Mouse (Mus musculus): Measurements from ENCODE around the gene Adarb1.

Gene Adarb1

DNA sequence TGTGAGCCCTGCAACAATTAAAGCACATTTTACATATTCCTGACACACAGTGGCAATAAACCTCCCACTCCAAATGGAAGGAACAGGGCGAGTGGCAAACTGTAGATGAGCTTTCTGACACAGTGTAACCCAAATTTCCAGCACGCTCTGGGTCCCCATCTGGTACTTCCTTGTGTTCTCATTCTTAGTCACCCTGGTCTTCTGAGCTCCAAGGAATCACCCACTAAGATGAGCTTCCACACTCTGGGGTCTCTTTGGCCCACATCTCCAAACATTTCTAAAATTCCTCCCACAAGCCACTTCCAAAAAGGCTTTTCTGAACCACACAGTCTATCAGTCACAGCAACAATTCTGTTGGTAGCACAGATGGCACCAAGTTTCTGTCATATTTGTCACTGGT lies 102.4 kb downstream of the Adarb1 start:
- no peak for DNase-seq (ENCODE audit: low read depth, low spot score)

DNA sequence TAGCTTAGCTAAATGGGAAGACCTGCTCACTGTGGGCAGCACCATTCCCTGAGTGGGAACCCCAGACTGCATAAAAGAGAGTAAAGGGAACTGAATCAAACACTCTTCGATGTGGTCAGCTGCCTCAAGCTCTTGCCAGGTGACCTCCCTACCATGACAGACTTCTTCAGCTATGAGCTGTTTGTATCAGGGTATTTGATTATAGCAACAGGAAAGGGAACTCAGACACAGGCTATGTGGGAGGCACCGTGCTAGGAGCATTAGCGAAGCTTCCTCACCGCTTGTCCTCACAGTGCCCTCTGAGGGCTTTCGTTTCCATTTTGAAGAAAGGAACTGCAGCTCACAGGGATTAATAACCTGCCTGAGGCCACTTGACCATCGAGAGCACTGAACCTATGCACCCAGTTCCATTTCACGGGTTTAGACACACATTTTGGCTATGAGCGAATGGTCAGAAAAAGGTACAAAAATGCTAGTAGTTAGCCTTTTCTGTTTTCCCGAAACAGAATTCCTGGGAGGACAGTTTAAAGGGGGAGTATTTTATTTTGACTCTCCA lies 103.3 kb downstream of the Adarb1 start:
- DNase-seq (ENCODE audit: low read depth, low spot score) = no peak

DNA sequence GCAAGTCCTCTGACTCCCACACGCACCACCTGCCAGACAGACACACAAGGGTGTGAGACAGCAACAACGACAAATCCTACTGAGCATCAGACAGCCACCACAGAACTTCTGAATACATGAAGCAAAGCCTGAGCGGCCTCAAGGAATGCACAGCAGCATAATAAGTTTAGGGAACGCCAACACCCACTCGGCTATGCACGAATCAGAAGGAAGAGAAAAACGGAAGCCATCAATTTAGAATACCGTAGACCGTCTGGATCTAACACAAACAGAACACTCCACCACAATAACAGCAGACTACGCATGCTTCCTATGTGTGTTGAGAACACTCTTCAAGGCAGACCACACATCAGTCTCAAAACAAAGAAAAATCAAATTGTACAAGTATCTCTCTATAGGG lies 109.1 kb downstream of the Adarb1 start:
- no peak for DNase-seq (ENCODE audit: low read depth, low spot score)

DNA sequence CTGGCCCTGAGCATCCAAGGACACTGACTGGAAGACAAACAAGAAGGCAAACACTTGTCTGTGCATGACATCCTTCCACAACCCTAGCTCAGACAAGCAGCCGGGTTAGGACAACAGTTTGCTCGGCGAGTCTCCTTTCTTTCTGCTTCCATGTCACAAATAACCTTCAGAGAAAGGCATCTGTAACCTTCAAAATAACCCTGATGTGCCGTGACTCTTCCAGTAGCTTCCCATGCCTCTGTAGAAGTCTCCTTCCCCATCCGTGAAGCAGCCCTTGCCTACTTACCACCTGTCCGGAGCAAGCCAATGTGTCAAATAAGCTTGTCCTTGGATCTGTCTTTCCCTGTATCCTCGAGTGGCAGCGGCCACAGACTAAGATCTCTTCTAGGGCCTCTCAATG lies 112.3 kb downstream of the Adarb1 start:
- no peak for DNase-seq (ENCODE audit: low read depth, low spot score)

DNA sequence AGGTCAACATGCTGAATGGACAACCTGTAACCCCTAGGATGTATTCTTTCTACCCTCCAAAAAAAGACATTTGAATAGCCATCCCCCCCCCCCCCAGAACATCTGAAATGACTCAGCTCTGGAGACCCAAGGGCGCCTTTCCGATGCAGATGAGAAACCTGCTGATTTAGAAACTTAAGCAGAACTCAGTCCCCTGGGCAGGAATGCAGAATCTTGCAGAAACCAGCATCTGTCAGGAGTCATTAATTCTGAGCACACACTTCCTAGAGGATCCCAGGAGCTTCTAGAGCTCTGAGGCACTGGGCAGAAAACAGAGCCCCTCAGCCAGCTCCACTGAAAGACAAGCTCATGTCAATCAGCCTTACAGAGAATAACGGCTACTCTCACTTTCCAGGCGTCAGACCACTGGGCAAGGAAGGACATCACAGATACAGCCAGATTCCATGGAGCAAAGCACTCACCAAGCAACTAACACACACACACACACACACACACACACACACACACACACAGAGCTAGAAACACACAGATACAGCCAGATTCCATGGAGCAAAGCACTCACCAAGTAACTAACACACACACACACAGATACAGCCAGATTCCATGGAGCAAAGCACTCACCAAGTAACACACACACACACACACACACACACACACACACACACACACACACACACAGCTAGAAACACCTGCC lies 113.1 kb downstream of the Adarb1 start:
- DNase-seq (ENCODE audit: low read depth, low spot score) = no peak

DNA sequence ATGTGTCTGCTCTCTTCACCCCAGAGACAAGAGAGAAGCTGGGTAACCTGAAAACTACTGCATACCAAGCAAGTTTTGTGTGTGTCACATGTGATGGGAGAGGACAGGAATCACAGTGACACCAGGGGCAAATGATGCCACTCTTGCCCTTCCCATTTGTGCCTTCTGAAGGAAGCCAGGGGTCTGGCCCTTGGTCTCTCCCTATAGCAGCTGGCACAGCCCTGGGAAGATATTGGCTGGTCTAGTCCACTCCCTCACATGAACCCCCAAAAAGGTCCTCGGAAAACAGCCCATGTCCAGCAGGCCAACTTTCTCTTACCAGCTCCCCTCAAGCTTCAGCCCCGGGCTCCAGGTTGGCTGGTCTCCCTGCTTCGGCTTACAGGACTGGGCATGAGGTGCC lies 113.7 kb downstream of the Adarb1 start:
- DNase-seq (ENCODE audit: low read depth, low spot score) = no peak

DNA sequence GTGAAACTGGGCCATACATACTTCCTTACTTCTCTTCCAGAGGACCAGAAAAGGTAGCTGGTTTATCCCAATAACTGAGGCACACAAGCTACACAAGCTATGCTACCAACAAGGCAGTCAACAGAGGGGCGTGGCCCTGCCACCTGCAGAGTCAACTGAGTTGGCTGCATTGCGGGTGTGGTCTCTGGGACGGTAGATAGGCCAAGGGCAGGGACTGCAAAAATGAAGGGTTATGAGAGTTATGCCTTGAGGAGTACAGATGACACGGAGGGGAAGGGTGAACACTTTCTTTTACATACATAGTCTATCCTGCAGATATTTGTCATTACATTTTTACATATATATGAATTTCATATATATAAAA lies 117.2 kb downstream of the Adarb1 start:
- DNase-seq (ENCODE audit: low read depth, low spot score) = no peak

DNA sequence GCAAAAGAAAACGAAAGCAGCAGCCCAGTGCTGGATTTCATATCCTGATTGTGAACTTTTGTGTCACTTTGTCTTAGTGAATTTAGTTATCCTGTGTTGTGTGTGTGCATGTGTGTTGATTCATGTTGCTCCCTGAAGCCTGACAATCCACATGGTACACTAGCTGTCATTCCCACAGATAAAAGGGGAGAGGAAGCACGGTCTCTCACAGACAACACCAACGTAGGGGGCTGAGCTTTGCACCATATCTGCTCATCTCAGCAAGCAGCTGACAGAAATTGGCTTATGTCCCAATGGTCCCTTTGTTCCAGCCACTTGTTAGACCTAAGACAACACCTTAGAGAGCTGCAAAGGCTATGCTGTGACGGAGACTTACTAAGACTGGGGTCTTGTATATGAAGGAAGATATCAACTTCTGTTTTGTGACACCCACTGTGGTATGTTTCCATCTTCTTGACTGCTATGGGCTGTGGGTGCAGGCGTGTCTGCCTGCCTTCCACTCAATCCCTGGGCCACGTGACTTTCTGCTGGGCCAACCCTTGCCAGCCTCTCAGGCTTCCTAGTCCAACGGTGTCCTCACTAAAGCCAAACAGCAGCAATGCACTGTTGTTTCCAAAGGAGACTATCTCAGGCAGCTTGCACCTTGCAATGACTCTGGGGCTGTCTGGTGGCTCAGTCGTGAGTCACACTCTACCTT lies 117.7 kb downstream of the Adarb1 start:
- no peak for DNase-seq (ENCODE audit: low read depth, low spot score)

DNA sequence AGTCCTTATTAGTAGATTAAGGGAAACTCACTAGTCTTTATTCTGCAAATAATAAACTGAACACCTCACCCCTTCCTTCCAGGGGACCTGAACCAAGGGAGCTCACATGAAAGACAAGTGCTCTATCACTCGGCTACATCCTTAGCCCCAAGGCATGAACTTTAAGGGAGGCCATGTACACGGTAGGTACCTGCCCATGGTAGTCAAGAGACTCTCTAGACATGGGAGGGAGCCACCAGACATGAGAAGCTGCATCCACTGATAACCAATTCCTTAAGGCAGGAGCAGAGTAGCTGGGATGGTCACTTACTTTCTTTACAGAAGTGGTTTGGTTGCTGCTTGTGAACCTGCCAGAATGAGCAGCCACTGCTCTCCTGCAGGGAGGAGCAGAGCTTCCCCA lies 118.9 kb downstream of the Adarb1 start:
- no peak for DNase-seq (ENCODE audit: low read depth, low spot score)

DNA sequence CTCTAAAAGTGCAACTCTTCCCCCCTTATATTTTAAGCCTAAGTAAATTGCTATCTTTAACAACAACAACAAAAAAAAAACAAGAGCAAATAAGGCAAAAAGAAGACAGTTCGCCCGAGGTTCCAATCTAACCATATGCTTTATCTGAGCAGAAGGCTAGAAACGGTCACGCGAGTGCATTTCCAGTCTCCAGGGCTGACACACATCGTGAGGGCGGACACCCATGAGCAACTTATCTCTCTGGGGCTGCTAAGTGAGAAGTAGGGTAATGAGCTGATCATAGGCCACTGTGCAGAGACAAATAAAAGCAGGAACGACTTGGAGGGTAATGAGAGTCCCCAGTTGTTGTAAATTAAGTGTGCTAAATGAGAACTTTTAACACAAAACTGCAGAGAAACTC lies 119.4 kb downstream of the Adarb1 start:
- DNase-seq (ENCODE audit: low read depth, low spot score) = no peak

DNA sequence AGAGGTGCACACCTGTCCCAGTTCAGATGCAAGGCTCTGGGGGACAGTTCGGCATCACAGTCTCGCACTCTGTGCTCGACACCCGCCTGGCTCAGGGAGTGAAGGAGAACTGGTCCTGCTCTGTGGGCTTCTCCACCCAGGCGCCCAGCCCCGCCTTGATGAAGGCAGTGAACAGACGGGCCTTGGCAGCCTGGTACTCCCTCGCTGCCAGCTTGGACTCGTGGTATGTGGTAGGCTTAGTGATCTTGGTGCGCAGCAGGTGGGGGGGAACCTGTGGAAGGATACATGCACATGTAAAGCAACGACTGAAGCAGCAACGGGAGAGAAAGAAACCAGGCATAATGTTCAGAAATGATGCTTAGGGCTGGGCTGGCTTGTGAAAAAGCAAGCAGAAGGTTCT lies 123.4 kb downstream of the Adarb1 start:
- no peak for DNase-seq (ENCODE audit: low read depth, low spot score)

DNA sequence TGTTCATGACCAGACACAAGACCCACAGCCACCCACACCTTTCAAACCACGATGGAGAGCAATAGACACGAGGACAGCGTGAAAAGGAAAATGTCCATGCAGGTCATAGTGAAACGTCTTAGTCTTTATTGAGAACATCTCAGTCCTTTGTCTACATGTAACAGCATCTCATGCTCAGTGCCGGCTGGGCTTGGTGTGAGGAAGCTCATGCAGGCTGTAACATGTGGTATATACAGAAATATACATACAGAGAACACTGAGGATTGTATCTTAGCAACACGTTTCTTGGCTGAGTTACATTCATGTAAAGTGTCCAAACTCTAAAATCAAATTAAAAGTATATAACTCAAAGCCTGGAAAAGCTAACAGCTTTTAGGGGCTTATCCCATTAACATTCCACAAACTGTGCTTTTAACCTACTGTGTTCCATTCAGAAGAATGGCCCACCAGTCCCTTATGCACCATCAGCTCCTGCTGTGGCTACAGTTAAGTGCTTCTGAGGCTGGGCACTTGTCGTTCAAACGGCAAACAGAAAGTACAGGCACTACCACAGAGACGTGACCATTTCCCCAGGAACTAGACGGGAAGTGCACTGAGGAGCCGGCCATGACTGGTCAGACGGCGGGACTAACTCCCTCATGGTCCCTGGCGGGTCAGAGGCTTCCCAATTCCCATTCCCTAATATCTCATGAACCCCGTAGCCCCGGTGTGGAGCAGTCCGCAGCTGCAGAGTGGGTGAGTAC lies 127.3 kb downstream of the Adarb1 start:
- DNase-seq (ENCODE audit: low read depth, low spot score) = peak; percentile 13

DNA sequence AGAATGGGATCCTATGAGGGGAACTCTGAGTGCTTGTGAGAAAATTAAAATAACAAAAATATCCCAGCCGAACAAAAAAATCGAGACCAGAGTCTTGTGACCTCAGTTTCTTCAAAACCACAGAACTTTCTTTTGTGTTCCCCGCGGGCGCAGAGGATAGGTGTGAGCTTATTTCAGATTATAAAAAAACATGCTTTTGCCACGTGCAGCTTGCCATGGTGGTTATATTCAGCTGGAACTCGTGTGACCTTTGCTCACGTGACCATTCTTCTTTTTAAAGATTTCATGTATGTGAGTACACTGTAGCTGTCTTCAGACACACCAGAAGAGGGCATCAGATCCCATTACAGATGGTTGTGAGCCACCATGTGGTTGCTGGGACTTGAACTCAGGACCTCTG lies 128.5 kb downstream of the Adarb1 start:
- DNase-seq (ENCODE audit: low read depth, low spot score) = no peak

DNA sequence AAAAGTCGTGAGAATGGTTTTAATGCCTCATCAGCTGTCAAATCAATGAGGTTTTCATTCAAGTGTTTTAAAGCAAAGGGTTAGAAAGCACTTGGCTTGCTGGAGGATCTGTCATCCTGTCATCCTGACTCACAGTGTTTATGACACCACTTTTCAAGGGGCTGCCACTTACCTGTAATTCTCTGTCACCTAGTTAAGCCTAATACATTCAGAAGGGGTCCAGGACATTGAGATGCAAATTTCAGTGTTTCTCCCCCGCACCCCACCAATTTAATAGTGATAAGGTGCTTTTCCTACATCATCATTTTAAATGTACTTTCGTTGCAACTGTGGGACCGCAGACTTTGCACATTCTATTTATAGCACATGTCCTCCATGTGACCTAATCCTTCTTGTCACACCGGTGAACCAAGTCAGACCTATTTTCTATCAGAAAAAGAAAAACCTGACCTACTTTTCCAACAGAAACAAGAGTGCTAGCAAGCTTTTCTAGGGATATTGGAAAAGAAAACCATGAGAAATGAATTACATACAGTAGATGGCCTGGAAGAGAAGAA lies 129.4 kb downstream of the Adarb1 start:
- no peak for DNase-seq (ENCODE audit: low read depth, low spot score)

DNA sequence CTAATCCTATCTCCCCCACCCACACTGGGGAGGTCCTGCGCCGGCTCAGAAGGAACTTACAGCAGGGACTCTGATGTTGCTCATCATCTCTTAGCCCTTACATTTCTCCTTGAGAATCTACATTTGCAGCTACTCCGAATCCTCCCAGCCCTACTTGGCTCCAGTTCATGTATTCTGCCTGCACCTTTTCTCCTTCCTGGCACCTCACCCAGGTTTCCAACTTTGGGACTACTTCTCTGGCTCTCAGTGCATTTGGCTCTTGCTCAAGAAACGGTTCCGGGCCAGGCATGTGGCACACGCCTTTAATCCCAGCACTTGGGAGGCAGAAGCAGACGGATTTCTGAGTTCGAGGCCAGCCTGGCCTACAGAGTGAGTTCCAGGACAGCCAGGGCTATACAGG lies 130.4 kb downstream of the Adarb1 start:
- DNase-seq (ENCODE audit: low read depth, low spot score) = no peak

DNA sequence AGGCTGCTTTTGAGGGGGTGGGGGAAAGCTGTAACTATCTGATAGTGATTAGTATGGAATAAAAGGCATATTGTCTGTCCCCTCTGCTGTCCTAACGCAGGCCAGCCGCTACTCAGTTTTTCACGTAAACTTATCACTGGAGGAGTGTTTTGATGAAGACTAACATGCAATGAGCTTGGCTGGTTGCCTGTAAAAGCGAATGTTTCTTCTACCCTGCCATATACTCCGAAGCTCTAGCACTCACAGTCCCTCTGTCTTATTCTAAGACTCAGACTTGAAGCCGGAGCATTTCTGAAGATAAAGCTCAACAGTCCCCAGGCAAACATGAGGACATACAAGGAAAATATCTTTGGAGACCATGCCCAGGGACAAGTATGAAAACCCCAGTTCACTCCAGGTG lies 133.2 kb downstream of the Adarb1 start:
- no peak for DNase-seq (ENCODE audit: low read depth, low spot score)

DNA sequence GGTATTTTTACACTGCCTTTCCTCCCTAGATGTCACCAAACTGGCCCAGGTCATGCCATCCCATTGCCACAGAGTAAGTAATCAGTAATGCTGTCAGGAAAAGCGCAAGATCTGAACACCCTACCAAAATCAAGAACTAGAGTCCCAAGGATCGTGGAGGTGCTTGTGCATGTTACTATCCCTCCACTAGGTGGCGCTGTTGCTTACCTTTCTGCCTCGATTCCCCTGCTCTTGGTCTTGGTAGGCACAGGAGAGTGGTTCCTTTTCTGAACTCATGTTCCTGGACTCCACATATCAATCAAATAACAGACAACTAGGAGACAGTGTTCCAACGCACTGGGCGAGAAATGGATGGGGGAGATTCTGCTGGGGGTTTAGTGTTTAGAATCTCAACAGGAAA lies 135.2 kb downstream of the Adarb1 start:
- peak; percentile 85 for DNase-seq (ENCODE audit: low read depth, low spot score)

DNA sequence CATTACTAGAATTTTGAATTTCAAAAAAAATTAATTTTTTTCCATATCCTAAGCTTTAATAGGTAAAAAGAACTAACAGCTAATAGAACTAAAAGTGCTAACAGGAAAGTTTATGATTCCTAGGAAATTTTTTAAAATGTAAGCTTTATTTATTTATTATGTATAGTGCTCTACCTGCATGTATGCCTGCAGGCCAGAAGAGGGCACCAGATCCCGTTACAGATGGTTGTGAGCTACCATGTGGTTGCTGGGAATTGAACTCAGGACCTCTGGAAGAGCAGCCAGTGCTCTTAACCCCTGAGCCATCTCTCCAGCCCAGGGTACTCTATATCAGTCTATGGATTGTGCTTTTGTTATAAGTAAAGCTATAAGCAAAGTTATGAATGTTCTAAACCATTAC lies 136.0 kb downstream of the Adarb1 start:
- peak; percentile 38 for DNase-seq (ENCODE audit: low read depth, low spot score)

DNA sequence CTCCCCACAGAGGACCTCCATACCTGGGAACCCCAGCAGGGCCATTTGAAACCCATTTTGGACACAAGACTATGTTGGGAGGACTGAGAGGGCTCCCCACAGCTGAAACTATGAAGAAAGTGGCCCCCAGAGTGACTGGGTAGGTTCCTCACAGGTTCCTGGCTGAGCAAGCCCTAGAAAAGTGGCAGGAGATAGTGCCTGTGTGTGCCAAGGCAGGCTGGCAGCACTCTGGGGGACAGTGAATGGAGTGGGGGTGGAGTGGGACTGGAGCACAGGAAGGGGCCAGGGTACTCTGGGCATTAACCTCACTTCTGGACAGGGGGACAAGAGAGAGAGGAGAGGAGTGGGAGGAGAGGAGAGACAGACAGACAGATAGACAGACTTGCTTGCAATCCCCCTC lies 144.3 kb downstream of the Adarb1 start:
- DNase-seq (ENCODE audit: low read depth, low spot score) = no peak

DNA sequence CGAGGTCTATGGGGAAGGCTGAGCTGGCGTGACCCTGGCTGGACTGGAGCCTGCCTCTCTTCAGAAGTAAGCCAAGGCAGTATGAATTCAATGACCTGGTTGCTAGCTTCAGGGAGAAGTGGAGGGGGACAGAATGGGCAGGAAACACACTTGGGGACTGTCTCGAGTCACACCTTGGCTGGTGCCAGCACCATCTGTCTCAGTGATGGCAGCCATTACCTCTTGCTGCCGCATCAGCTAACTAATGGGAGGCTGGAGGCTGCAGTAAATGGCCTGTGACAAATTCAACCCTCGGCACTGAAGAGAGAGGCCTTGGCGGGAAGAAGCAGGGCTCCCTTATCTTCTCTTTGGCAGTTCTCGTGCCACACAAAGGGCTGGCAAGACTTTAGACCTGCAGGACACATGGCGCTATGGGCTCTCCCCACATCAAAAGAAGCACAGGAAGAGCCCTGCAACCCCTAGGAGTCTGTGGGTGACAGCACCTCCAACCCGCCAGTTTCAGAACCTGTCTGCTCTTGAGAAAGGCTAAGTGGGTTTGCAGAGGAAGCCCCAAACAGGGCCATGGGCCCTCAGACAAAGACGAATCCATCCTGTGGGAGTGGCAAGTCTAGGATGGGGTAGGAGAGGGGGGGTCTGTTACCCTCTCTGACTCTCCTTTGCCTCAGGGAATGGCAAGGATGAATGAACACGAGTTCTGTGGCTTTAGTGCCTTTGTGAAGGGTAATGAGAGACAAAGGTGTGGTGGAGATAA lies 144.9 kb downstream of the Adarb1 start:
- no peak for DNase-seq (ENCODE audit: low read depth, low spot score)

DNA sequence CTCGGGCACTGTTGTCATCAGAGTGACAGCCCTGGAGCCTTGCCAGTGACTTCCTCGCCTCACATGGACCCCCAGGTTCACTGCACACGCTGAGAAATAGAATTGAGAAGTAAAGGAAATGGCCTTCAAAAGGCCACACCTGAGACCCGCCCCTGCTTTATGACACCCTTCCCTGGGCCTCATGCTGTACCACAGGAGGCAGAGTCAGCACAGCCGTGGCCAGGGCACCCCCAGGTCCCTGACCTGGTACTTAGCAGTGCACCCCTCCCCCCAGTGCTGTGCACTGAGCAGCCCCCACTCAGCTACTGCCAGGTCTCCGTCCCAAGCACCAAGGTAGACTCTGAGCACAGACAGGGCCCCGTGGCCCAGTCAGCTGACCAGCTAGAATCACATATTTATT lies 148.9 kb downstream of the Adarb1 start:
- DNase-seq (ENCODE audit: low read depth, low spot score) = no peak

DNA sequence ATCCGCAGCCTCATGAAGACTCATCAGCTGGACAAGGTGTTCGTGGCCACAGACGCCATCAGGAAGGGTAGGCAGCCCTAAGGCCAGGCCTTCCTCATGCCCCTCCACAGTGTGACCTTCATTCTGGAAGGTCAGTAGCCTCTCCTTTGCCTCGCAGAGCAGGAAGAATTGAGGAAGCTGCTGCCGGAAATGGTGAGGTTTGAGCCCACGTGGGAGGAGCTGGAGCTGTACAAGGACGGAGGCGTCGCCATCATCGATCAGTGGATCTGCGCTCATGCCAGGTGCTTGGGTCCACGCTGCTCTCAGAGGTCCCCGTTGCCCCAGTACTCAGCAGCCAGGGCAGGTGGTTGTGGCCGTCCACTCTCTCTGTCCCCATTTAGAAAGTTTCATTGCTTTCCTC lies 151.0 kb downstream of the Adarb1 start:
- DNase-seq (ENCODE audit: low read depth, low spot score) = peak; percentile 64
